Mouse (Mus musculus): ENCODE measurements around the gene Tomm20l. TPM values are rescaled to one million over a fixed set of nuclear protein-coding genes. Genes with fewer than 3 reads are reported as not detected.

The Tomm20l gene
- polyA plus RNA-seq, 1 experiment from 2014 or later, result not detected

DNA sequence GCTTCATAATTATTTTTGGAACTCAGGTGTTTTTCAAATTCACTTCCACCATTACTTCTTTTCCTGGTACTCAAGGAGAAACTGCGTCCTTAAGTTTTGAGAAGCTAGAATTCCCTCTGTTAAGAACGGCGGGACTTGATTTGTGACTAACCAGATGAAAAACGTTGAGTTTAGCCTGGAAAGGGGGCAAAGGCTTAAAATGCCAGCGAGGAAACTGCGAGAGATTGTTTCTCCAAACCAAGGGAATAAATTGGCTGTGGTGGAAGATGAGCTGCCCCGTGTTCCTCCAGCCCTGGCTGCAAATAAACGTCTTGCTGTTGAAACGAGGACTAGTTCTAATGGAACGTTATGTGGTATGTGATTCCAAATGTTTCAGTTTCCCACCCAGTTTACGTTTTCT lies 26.5 kb downstream of the Tomm20l start:
- H3K9ac ChIP-seq (replicated peaks; ENCODE audit: low read length), result peak overlapping the region; percentile 33; the same call in 1 of the 2 replicates
- H3K4me2 ChIP-seq (ENCODE audit: low read depth, low read length), result peak overlapping the region; percentile 69
- no peaks in the 10 kb centered on the region for H3K27me3 ChIP-seq (ENCODE audit: control insufficient read depth, insufficient read depth, low read length)
- H3K4me1 ChIP-seq (ENCODE audit: control insufficient read depth, insufficient read depth, low read length), result no peaks in the 10 kb centered on the region
- peak overlapping the region; percentile 96 for H3K4me3 ChIP-seq (ENCODE audit: low read depth, low read length)
- DNase-seq (ENCODE audit: low spot score), result no peak
- no peak overlapping the region for H3K27ac ChIP-seq (replicated peaks; ENCODE audit: low read depth, low read length)
- ATAC-seq (replicated peaks; ENCODE audit: insufficient number of reproducible peaks, low FRiP score, low TSS enrichment, low read depth), result no peak
- no peaks in the 10 kb centered on the region for H3K36me3 ChIP-seq (replicated peaks; ENCODE audit: control insufficient read depth, insufficient read depth, low read depth, low read length)
- no peaks in the 10 kb centered on the region for H3K9me3 ChIP-seq (replicated peaks; ENCODE audit: control insufficient read depth, low read length)
- WGBS, result 9% methylated on average over 11 of the region's 11 CpGs

DNA sequence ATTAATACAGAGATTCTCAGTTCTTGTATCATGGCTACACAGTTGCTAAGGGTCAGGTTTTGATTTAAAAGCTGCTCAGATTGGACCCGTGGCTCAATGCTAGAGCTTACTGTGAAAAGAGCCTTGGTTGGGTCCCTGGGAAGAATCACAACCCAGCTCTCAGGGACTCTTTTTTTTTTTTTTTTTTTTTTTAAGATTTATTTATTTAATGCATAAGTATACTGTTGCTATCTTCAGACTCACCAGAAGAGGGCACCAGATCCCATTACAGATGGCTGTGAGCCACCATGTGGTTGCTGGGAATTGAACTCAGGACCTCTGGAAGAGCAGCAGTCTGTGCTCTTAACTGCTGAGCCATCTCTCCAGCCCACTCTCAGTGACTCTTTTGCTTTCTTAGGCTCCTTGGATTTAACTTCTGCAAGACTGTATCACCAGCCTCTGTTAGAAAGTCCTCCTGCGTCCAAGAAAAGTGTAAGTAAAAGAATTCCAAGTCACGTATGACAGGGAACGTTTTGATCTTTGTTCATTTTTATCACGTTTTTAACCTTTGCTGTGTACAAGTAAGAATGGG lies 28.1 kb downstream of the Tomm20l start:
- ATAC-seq (replicated peaks; ENCODE audit: insufficient number of reproducible peaks, low FRiP score, low TSS enrichment, low read depth) (no peak), DNase-seq (ENCODE audit: low spot score) (no peak)
- Histone ChIP-seq H3K36me3 (replicated peaks; ENCODE audit: control insufficient read depth, insufficient read depth, low read depth, low read length) (no peaks in the 10 kb centered on the region), H3K9me3 (replicated peaks; ENCODE audit: control insufficient read depth, low read length) (no peaks in the 10 kb centered on the region), H3K27me3 (ENCODE audit: control insufficient read depth, insufficient read depth, low read length) (no peaks in the 10 kb centered on the region), H3K4me1 (ENCODE audit: control insufficient read depth, insufficient read depth, low read length) (no peaks in the 10 kb centered on the region), H3K9ac (replicated peaks; ENCODE audit: low read length) (no peak overlapping the region), H3K4me3 (ENCODE audit: low read depth, low read length) (no peak overlapping the region), H3K4me2 (ENCODE audit: low read depth, low read length) (no peak overlapping the region), H3K27ac (replicated peaks; ENCODE audit: low read depth, low read length) (no peak overlapping the region)
- 78% methylated on average over 5 of the region's 5 CpGs for WGBS

DNA sequence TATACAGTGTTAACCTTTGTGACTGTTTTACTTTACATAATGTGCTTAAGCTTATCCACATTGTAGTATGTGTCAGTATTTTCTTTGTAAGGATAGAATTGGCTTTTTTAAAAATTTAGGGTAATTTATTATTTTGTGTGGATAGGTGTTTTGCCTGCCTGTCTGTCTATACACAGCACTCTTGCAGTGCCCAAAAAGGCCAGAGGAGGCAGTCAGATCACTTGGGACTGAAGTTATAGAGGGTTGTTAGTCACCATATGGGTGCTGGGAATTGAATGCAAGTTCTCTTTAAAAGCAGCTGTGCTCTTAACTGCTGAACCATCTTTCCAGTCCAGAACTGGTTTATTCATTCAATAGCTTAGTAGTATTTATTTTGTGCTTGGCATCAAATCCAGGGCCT lies 30.0 kb downstream of the Tomm20l start:
- H3K4me2 ChIP-seq (ENCODE audit: low read depth, low read length), result no peak overlapping the region
- no peaks in the 10 kb centered on the region for H3K9me3 ChIP-seq (replicated peaks; ENCODE audit: control insufficient read depth, low read length)
- H3K36me3 ChIP-seq (replicated peaks; ENCODE audit: control insufficient read depth, insufficient read depth, low read depth, low read length), result no peaks in the 10 kb centered on the region; the same call in 1 of the 2 replicates
- no peak overlapping the region for H3K4me3 ChIP-seq (ENCODE audit: low read depth, low read length)
- H3K9ac ChIP-seq (replicated peaks; ENCODE audit: low read length), result no peak overlapping the region
- H3K27me3 ChIP-seq (ENCODE audit: control insufficient read depth, insufficient read depth, low read length), result no peaks in the 10 kb centered on the region
- H3K27ac ChIP-seq (replicated peaks; ENCODE audit: low read depth, low read length), result no peak overlapping the region
- no peaks in the 10 kb centered on the region for H3K4me1 ChIP-seq (ENCODE audit: control insufficient read depth, insufficient read depth, low read length)
- DNase-seq (ENCODE audit: low spot score), result no peak
- ATAC-seq (replicated peaks; ENCODE audit: insufficient number of reproducible peaks, low FRiP score, low TSS enrichment, low read depth), result no peak

DNA sequence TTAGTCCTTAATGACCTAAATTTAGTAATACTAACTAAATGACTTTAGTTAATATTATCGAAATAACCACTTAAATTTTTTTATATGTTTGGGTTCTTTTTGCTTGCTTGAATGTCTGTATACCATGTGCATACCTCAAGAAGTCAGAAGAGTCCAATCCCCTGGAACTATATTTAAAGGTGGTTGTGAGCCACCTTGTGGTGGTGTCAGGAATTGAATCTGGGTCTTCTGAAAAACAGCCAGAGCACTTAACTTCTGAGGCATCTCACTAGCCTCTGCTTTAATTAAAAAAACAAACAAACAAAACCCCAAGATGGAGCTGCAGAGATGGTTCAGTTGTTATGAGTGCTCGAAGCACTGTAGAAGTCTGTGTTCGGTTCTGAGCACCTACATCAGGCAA lies 36.4 kb downstream of the Tomm20l start:
- no peak overlapping the region for H3K4me3 ChIP-seq (ENCODE audit: low read depth, low read length)
- H3K4me2 ChIP-seq (ENCODE audit: low read depth, low read length), result no peak overlapping the region
- no peak overlapping the region for H3K9ac ChIP-seq (replicated peaks; ENCODE audit: low read length)
- H3K36me3 ChIP-seq (replicated peaks; ENCODE audit: control insufficient read depth, insufficient read depth, low read depth, low read length), result peaks cover 3% of the 10 kb centered on the region
- no peaks in the 10 kb centered on the region for H3K27me3 ChIP-seq (ENCODE audit: control insufficient read depth, insufficient read depth, low read length)
- DNase-seq (ENCODE audit: low spot score), result peak; percentile 65
- 83% methylated on average over 3 of the region's 3 CpGs for WGBS
- H3K4me1 ChIP-seq (ENCODE audit: control insufficient read depth, insufficient read depth, low read length), result no peaks in the 10 kb centered on the region
- no peak overlapping the region for H3K27ac ChIP-seq (replicated peaks; ENCODE audit: low read depth, low read length)
- ATAC-seq (replicated peaks; ENCODE audit: insufficient number of reproducible peaks, low FRiP score, low TSS enrichment, low read depth), result no peak
- H3K9me3 ChIP-seq (replicated peaks; ENCODE audit: control insufficient read depth, low read length), result no peaks in the 10 kb centered on the region

DNA sequence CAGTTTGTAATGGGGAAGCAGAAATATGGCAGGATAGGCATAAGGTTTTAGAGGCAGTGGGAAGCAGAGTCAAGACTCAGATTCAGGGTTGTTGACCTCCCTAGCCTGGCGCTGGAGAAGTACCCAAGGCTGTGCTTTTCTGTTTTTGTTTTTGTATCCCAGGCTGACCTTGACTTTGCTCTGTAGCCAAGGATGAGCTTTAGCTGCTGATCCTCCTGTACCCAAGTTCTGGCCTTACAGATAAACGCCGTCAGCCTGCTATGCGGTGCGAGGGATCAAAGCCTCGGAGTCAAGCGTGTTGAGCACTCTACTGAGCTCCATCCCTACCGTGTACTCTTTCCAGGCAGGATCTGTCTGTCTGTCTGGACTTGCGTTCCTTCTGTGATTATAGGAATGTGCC lies 37.6 kb downstream of the Tomm20l start:
- DNase-seq (ENCODE audit: low spot score) (no peak), ATAC-seq (replicated peaks; ENCODE audit: insufficient number of reproducible peaks, low FRiP score, low TSS enrichment, low read depth) (no peak)
- Histone ChIP-seq H3K36me3 (replicated peaks; ENCODE audit: control insufficient read depth, insufficient read depth, low read depth, low read length) (peaks cover 3% of the 10 kb centered on the region), H3K4me2 (ENCODE audit: low read depth, low read length) (no peak overlapping the region), H3K27me3 (ENCODE audit: control insufficient read depth, insufficient read depth, low read length) (no peaks in the 10 kb centered on the region), H3K9ac (replicated peaks; ENCODE audit: low read length) (no peak overlapping the region), H3K4me1 (ENCODE audit: control insufficient read depth, insufficient read depth, low read length) (no peaks in the 10 kb centered on the region), H3K27ac (replicated peaks; ENCODE audit: low read depth, low read length) (no peak overlapping the region), H3K9me3 (replicated peaks; ENCODE audit: control insufficient read depth, low read length) (no peaks in the 10 kb centered on the region), H3K4me3 (ENCODE audit: low read depth, low read length) (no peak overlapping the region)
- 96% methylated on average over 9 of the region's 9 CpGs for WGBS

DNA sequence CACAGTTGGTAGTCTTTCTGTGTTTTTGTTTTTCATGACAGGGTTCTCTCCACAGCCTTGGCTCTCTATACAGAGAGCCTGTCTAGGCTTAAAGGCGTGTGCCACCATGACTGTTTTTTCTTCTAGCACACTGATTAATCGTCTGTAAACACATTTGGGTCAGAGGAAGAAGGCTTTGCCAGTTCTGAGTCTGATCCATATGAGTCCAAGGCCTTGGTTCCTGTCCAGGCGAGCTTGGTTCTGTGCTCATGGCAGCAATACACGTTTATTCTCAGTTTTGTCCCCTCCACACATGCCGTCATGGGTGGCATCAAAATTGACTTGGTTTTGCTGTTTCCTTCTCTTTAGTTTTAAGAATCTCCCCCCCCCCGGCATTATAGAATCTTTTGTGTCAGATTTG lies 38.2 kb downstream of the Tomm20l start:
- no peak for DNase-seq (ENCODE audit: low spot score)
- Histone ChIP-seq H3K9me3 (replicated peaks; ENCODE audit: control insufficient read depth, low read length) (no peaks in the 10 kb centered on the region), H3K36me3 (replicated peaks; ENCODE audit: control insufficient read depth, insufficient read depth, low read depth, low read length) (peaks cover 5% of the 10 kb centered on the region), H3K27ac (replicated peaks; ENCODE audit: low read depth, low read length) (no peak overlapping the region), H3K4me1 (ENCODE audit: control insufficient read depth, insufficient read depth, low read length) (no peaks in the 10 kb centered on the region), H3K9ac (replicated peaks; ENCODE audit: low read length) (no peak overlapping the region), H3K4me2 (ENCODE audit: low read depth, low read length) (no peak overlapping the region), H3K4me3 (ENCODE audit: low read depth, low read length) (no peak overlapping the region), H3K27me3 (ENCODE audit: control insufficient read depth, insufficient read depth, low read length) (no peaks in the 10 kb centered on the region)
- no peak for ATAC-seq (replicated peaks; ENCODE audit: insufficient number of reproducible peaks, low FRiP score, low TSS enrichment, low read depth)
- WGBS, result 91% methylated on average over 6 of the region's 6 CpGs

DNA sequence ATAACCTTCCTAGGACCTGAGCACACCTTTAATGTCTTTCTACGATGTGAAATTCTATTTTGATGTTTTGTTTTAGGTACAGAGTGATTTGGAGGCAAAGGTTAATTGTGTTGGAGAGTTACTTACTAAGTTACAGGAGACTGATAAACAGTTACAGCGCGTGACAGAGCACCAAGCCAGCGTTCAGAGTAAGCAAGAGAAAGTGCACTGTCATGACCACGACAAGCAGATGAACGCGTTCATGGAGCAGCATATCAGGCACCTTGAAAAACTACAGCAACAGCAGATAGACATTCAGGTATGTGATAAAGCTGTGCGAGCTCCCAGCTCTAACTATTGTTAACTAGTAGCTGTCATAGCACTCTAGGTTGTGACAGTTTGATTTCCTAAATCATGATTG lies 38.9 kb downstream of the Tomm20l start:
- Histone ChIP-seq H3K4me2 (ENCODE audit: low read depth, low read length) (no peak overlapping the region), H3K4me3 (ENCODE audit: low read depth, low read length) (no peak overlapping the region), H3K9ac (replicated peaks; ENCODE audit: low read length) (no peak overlapping the region), H3K36me3 (replicated peaks; ENCODE audit: control insufficient read depth, insufficient read depth, low read depth, low read length) (peaks cover 5% of the 10 kb centered on the region), H3K9me3 (replicated peaks; ENCODE audit: control insufficient read depth, low read length) (no peaks in the 10 kb centered on the region), H3K4me1 (ENCODE audit: control insufficient read depth, insufficient read depth, low read length) (no peaks in the 10 kb centered on the region), H3K27me3 (ENCODE audit: control insufficient read depth, insufficient read depth, low read length) (no peaks in the 10 kb centered on the region), H3K27ac (replicated peaks; ENCODE audit: low read depth, low read length) (no peak overlapping the region)
- ATAC-seq (replicated peaks; ENCODE audit: insufficient number of reproducible peaks, low FRiP score, low TSS enrichment, low read depth) (no peak), DNase-seq (ENCODE audit: low spot score) (no peak)
- 93% methylated on average over 8 of the region's 8 CpGs for WGBS

DNA sequence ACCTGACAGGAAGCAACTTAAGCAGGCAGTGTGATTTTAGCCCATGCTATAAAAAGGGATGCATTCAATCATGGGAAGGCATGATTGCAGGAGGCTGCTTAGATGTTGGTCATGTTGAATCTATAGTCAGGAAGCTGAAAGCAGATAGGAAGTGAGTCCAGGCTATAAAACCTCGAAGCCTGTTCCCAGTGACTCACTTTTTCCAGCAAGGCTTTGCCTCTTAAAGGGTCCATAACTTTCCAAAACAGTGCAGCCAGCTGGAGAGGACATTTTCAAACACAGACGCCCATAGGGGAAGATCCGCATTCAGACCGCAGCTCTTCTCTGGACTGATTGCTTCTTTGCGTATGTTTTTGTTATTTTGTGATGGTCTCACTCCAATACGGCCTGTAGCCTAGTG lies 43.8 kb downstream of the Tomm20l start:
- no peaks in the 10 kb centered on the region for H3K27me3 ChIP-seq (ENCODE audit: control insufficient read depth, insufficient read depth, low read length)
- H3K36me3 ChIP-seq (replicated peaks; ENCODE audit: control insufficient read depth, insufficient read depth, low read depth, low read length), result peaks cover 2% of the 10 kb centered on the region; the same call in 1 of the 2 replicates
- H3K27ac ChIP-seq (replicated peaks; ENCODE audit: low read depth, low read length), result no peak overlapping the region
- no peak overlapping the region for H3K4me2 ChIP-seq (ENCODE audit: low read depth, low read length)
- no peak overlapping the region for H3K9ac ChIP-seq (replicated peaks; ENCODE audit: low read length)
- ATAC-seq (replicated peaks; ENCODE audit: insufficient number of reproducible peaks, low FRiP score, low TSS enrichment, low read depth), result no peak
- H3K4me3 ChIP-seq (ENCODE audit: low read depth, low read length), result no peak overlapping the region
- no peaks in the 10 kb centered on the region for H3K4me1 ChIP-seq (ENCODE audit: control insufficient read depth, insufficient read depth, low read length)
- 90% methylated on average over 6 of the region's 6 CpGs for WGBS
- DNase-seq (ENCODE audit: low spot score), result no peak
- H3K9me3 ChIP-seq (replicated peaks; ENCODE audit: control insufficient read depth, low read length), result no peaks in the 10 kb centered on the region
